Mouse (Mus musculus) ES-E14 (cell line): ENCODE measurements around the gene Cotl1. TPM values are rescaled to one million over a fixed set of nuclear protein-coding genes. Genes with fewer than 3 reads are reported as not detected.

ENCODE experiments used
- DNase-seq: peaks from one replicate; pipeline ENCODE4 v3.0.0-alpha.2; 2013; ENCODE audit warnings: low read depth, low spot score
- H3K27ac ChIP-seq: 2 replicates; pipeline ENCODE4 v1.5.1; 2012; ENCODE audit warnings: low read depth, mild to moderate bottlenecking, low read length, moderate library complexity, mixed read lengths; ENCODE audit not compliant: poor library complexity, insufficient read depth, severe bottlenecking
- H3K36me3 ChIP-seq: 2 replicates; pipeline ENCODE4 v1.6.1; 2012; ENCODE audit warnings: mild to moderate bottlenecking, low read length, moderate library complexity, mixed read lengths; ENCODE audit not compliant: control insufficient read depth, poor library complexity, insufficient read depth, severe bottlenecking
- H3K4me1 ChIP-seq, 2 experiments: fragments of 150-350 bp in 1 of 2; sonication (generic) in 1 of 2; 2 replicates each; pipeline ENCODE4 v1.6.1; 2012; ENCODE audit warnings: low read length in 2 of 2, mild to moderate bottlenecking in 1 of 2, mixed read lengths in 1 of 2; ENCODE audit not compliant: control insufficient read depth in 2 of 2, insufficient read depth in 2 of 2, poor library complexity in 1 of 2
- H3K4me3 ChIP-seq, 2 experiments: fragments of 150-350 bp in 1 of 2; sonication (generic) in 1 of 2; 2 replicates each; pipeline ENCODE4 v1.5.1; 2012; ENCODE audit warnings: low read length in 2 of 2, low read depth in 1 of 2, mild to moderate bottlenecking in 1 of 2, mixed read lengths in 1 of 2; ENCODE audit not compliant: insufficient read depth in 1 of 2, poor library complexity in 1 of 2, severe bottlenecking in 1 of 2
- H3K9ac ChIP-seq: 2 replicates; pipeline ENCODE4 v1.6.1; 2012; ENCODE audit warnings: low read depth, mild to moderate bottlenecking, low read length, mixed read lengths; ENCODE audit not compliant: poor library complexity, insufficient read depth, severe bottlenecking
- H3K9me3 ChIP-seq: fragments of 150-350 bp; sonication (generic); 2 replicates; pipeline ENCODE4 v1.6.1; 2012; ENCODE audit warnings: low read depth, mild to moderate bottlenecking, low read length; ENCODE audit not compliant: control insufficient read depth, insufficient read depth
- CHD2 ChIP-seq: IDR thresholded peaks from 2 replicates; pipeline ENCODE4 v1.6.1; 2014; ENCODE audit warnings: mild to moderate bottlenecking, low read depth, low read length, inconsistent platforms
- HCFC1 ChIP-seq: IDR thresholded peaks from 2 replicates; pipeline ENCODE4 v1.6.1; 2012; ENCODE audit warnings: low read length, inconsistent platforms, borderline replicate concordance; ENCODE audit not compliant: insufficient read depth
- MAFK ChIP-seq: IDR thresholded peaks from 2 replicates; pipeline ENCODE4 v1.6.1; 2014; ENCODE audit warnings: mild to moderate bottlenecking, low read depth, low read length, inconsistent platforms; ENCODE audit not compliant: insufficient read depth
- ZC3H11A ChIP-seq: IDR thresholded peaks from 2 replicates; pipeline ENCODE4 v1.6.1; 2012; ENCODE audit warnings: low read depth, mild to moderate bottlenecking, inconsistent platforms, low read length, borderline replicate concordance
- ZNF384 ChIP-seq: IDR thresholded peaks from 2 replicates; pipeline ENCODE4 v1.6.1; 2012; ENCODE audit warnings: low read depth, low read length, inconsistent platforms
- in situ Hi-C, 2 experiments: fragments of 600-800 bp; cut with MboI; formaldehyde crosslinking; loops; one replicate each; pipeline ENCODE4 v1.15.1; 2025; ENCODE audit warnings: low sequenced_read_pairs in 2 of 2, inconsistent platforms in 1 of 2; ENCODE audit not compliant: unreplicated experiment in 2 of 2
- total RNA-seq: library from RNA; depleted of rRNA; stranded (reverse); fragments of 300-350 nt; gene quantifications from 2 replicates; pipeline ENCODE4 v1.2.3, GENCODE M21; 2012; rRNA removed

The Cotl1 gene
- 40.5 and 73.3 TPM in 2 replicates for total RNA-seq

DNA sequence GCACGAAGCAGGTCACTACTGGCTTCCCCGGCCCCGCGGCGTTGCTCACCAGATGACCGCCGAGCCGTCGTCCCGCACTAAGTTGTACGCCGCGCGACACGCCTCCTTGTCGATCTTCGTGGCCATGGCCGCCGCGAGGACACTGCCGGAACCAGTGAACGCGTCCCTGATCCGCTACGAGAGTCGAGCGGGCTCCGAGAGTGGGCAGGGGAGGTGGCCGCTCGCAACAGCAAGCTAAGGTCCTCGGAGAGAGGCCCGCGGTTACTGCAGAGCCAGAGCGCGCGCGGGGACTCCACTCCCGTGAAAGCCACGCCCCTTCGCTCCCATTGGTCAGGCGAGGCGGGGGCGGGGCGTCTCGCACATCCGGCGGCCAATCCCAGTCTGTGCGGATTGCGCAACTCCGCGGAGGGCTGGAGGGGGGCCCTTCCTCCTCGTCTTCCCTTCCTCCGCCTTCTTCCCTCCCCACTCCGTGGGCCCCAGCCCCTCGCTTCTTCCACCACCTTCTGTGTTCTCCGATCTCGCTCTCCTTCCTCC is at the start of gene Cotl1:
TSS of gene Cotl1 (minus strand) at position 270 of the 534 bp plus-strand sequence.
- Histone ChIP-seq H3K4me3 (peak within 1 kb of the TSS; percentile 95), H3K36me3 (no peaks in the 10 kb centered on the region), H3K9ac (peak within 1 kb of the TSS; percentile 84), H3K9me3 (no peaks in the 10 kb centered on the region), H3K27ac (no peak within 1 kb of the TSS), H3K4me1 (peaks cover 13 to 20% of the 10 kb centered on the region in 2 experiments)
- in situ Hi-C loops: no loop called here
- no peak for TF ChIP-seq HCFC1
- no peak for TF ChIP-seq ZNF384
- no peak for TF ChIP-seq ZC3H11A
- TF ChIP-seq MAFK: no peak
- TF ChIP-seq CHD2: no peak
- peak; percentile 83 for DNase-seq

GRCm38 (mm10) chr8:119888012-119888411 is 47.7 kb upstream of the Cotl1 start:
- H3K4me1 ChIP-seq: peaks cover 0 to 2% of the 10 kb centered on the region in 2 experiments; a peak in 1 of 4 replicates
- no peak overlapping the region for H3K9ac ChIP-seq
- in situ Hi-C loops: no loop called here
- no peaks in the 10 kb centered on the region for H3K9me3 ChIP-seq
- DNase-seq: no peak
- H3K36me3 ChIP-seq: no peaks in the 10 kb centered on the region
- no peak overlapping the region for H3K4me3 ChIP-seq
- H3K27ac ChIP-seq: no peak overlapping the region
- TF ChIP-seq HCFC1 (no peak), ZNF384 (no peak), CHD2 (no peak), MAFK (no peak), ZC3H11A (no peak)

GRCm38 (mm10) chr8:119887130-119887529 is 46.8 kb upstream of the Cotl1 start:
- no peaks in the 10 kb centered on the region for H3K9me3 ChIP-seq
- DNase-seq: no peak
- no peak overlapping the region for H3K9ac ChIP-seq
- in situ Hi-C loops: no loop called here
- TF ChIP-seq ZC3H11A (peak; percentile 65), CHD2 (no peak)
- H3K36me3 ChIP-seq: no peaks in the 10 kb centered on the region
- H3K4me3 ChIP-seq: no peak overlapping the region
- peaks cover 0 to 2% of the 10 kb centered on the region in 2 experiments; a peak in 1 of 4 replicates for H3K4me1 ChIP-seq
- H3K27ac ChIP-seq: no peak overlapping the region

DNA sequence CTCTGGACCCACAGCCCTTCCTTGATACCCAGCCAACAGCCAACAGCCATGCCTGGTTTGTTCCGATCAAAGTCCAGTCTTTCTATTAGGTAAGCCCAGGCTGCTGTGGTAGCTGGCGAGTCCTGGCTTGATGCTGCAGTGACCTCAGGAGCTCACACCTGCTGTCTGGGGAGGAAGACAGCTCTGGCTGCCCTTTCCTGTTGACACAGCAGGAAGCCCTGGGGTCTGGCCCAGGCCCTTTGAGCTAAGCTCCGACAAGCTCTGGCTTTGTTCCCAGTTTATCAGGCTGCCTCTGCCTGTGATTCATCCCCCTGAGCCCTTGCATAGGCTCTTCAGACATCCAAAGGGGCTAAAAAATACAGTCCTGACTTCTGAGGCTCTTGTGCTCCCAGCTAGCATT is 45.3 kb upstream of the Cotl1 start:
- no peak for DNase-seq
- no peak overlapping the region for H3K27ac ChIP-seq
- H3K9ac ChIP-seq: no peak overlapping the region
- H3K4me3 ChIP-seq: no peak overlapping the region
- H3K9me3 ChIP-seq: no peaks in the 10 kb centered on the region
- H3K4me1 ChIP-seq: peaks cover 0 to 2% of the 10 kb centered on the region in 2 experiments; a peak in 1 of 4 replicates
- in situ Hi-C loops: no loop called here
- H3K36me3 ChIP-seq: no peaks in the 10 kb centered on the region
- TF ChIP-seq HCFC1 (no peak), MAFK (no peak)

GRCm38 (mm10) chr8:119883281-119883680 is 42.9 kb upstream of the Cotl1 start:
- in situ Hi-C loops: no loop called here
- no peak for DNase-seq
- no peak for TF ChIP-seq MAFK
- no peak for TF ChIP-seq HCFC1
- no peak for TF ChIP-seq ZNF384
- no peak for TF ChIP-seq ZC3H11A
- TF ChIP-seq CHD2: no peak

More at GRCm38 (mm10) chr8:119883281-119883680, 42.9 kb upstream of the Cotl1 start:
- H3K9me3 ChIP-seq: no peaks in the 10 kb centered on the region
- H3K4me1 ChIP-seq: peaks cover 0 to 2% of the 10 kb centered on the region in 2 experiments; a peak in 1 of 4 replicates
- H3K9ac ChIP-seq: no peak overlapping the region
- no peak overlapping the region for H3K4me3 ChIP-seq
- no peak overlapping the region; the same call in 1 of the 2 replicates for H3K27ac ChIP-seq
- H3K36me3 ChIP-seq: no peaks in the 10 kb centered on the region
